Mouse (Mus musculus): ENCODE measurements around the gene Kcnip3. TPM values are rescaled to one million over a fixed set of nuclear protein-coding genes. Genes with fewer than 3 reads are reported as not detected.
A peak's percentile ranks its signal among the peaks of the same experiment; 100 is the strongest.

Gene Kcnip3
- polyA plus RNA-seq, 1 experiment from 2014 or later = 1.4 TPM

DNA sequence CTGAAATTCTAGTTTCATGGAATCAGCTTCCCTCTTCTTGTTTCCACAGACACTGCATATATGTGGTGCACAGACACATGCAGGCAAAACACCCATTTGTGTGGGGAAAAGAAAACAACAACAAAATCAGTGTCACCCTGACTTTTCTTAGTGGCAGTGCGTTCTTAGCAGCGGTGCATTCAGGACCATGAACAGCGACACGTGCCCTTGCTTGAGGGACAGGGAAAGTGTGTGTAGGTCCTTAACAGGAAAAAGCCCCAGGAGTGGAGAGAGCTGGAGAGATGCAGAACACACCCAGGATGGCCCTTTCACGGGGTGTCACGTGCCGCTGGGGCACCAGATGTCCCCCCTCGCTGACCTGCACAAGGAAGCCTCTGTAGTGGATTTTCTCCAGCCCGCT, 10.5 kb upstream of the Kcnip3 start:
- 10% methylated on average over 9 of the region's 9 CpGs for WGBS
- no peak overlapping the region for H3K27ac ChIP-seq (replicated peaks)
- ATAC-seq (ENCODE audit: extremely low read depth, insufficient number of reproducible peaks, low FRiP score, low TSS enrichment) = no peak

GRCm38 (mm10) chr2:127531592-127531991, 9.7 kb upstream of the Kcnip3 start:
- peaks cover 25% of the 10 kb centered on the region for H3K27me3 ChIP-seq (replicated peaks)
- no peaks in the 10 kb centered on the region for H3K4me1 ChIP-seq
- no peak overlapping the region for H3K4me2 ChIP-seq
- no peak overlapping the region for H3K9ac ChIP-seq
- no peaks in the 10 kb centered on the region for H3K9me3 ChIP-seq
- no peak overlapping the region for H3K27ac ChIP-seq (replicated peaks)
- no peaks in the 10 kb centered on the region for H3K36me3 ChIP-seq
- 60% methylated on average over 2 of the region's 2 CpGs for WGBS
- no peak for ATAC-seq (ENCODE audit: extremely low read depth, insufficient number of reproducible peaks, low FRiP score, low TSS enrichment)
- no peak overlapping the region for H3K4me3 ChIP-seq

More for the DNA sequence above, 10.5 kb upstream of the Kcnip3 start:
- H3K27me3 ChIP-seq (replicated peaks) = peaks cover 33% of the 10 kb centered on the region
- no peak overlapping the region for H3K9ac ChIP-seq
- H3K4me1 ChIP-seq = no peaks in the 10 kb centered on the region
- no peak overlapping the region for H3K4me2 ChIP-seq
- no peak overlapping the region for H3K4me3 ChIP-seq
- no peaks in the 10 kb centered on the region for H3K9me3 ChIP-seq
- H3K36me3 ChIP-seq = no peaks in the 10 kb centered on the region

DNA sequence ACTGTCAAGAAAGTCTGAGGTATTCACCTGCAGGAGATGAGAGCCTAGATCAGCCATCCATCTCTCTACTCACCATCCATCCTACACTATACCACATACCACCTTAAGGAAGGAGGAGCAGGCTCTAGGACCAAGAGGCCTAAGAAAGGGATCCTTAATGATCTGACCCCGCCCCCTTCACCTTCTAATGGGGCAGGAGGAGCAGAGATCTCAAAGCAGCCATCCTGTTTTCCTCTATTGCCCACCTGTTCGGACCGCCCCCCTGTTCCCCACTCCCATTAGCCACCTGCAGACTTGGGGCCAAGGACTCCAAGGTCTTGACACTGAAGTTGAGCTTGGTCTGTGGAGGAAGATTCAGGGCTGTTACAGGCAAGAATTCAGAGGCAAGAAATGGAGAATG, 8.5 kb upstream of the Kcnip3 start:
- WGBS = 50% methylated on average over 3 of the region's 3 CpGs
- H3K4me2 ChIP-seq = no peak overlapping the region
- H3K9ac ChIP-seq = no peak overlapping the region
- H3K4me1 ChIP-seq = no peaks in the 10 kb centered on the region
- no peak for ATAC-seq (ENCODE audit: extremely low read depth, insufficient number of reproducible peaks, low FRiP score, low TSS enrichment)
- H3K27ac ChIP-seq (replicated peaks) = no peak overlapping the region
- H3K27me3 ChIP-seq (replicated peaks) = peaks cover 13% of the 10 kb centered on the region
- H3K36me3 ChIP-seq = no peaks in the 10 kb centered on the region
- no peak overlapping the region for H3K4me3 ChIP-seq
- no peaks in the 10 kb centered on the region for H3K9me3 ChIP-seq

DNA sequence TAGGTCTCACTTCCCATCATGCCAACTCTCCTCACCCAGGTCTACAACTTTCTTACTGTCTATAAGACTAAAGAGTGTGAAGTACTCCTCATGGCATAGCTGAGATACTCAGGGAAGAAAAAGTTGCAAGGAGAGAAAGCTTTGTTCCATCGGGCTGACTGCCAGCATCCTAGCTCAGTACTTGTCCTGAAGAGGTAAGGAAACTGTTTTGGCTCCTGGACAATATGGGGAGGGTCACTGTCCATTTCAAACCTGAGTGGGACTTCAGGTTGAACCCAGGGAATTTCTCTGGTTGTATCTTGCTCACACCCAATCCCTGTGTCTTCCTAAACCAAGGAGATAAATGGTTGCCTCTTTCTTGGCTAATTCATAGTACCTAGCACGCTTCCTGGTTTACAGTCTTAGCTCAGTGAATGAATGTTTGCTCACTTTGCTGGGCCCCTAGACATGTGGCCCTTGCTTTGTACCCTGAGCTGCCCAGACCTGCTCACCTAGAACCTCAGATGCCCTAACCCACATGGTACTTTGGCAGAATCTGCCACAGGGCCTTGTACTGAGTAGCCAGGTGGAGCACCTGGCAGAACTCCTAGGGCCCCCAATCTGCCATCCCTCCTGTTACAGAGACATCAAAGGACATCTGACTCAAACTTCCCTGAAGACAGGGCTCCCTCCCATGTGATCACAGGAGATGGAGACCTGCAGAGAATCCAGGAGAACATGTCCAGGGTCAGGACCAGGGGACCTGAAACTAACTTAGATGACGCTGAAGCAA, 3.3 kb upstream of the Kcnip3 start:
- Histone ChIP-seq H3K27ac (replicated peaks) (no peak overlapping the region), H3K4me3 (no peak overlapping the region), H3K36me3 (no peaks in the 10 kb centered on the region), H3K4me1 (peaks cover 17% of the 10 kb centered on the region), H3K4me2 (no peak overlapping the region), H3K9ac (no peak overlapping the region), H3K27me3 (replicated peaks) (peaks cover 38% of the 10 kb centered on the region), H3K9me3 (no peaks in the 10 kb centered on the region)
- WGBS = 71% methylated on average over 3 of the region's 3 CpGs
- no peak for ATAC-seq (ENCODE audit: extremely low read depth, insufficient number of reproducible peaks, low FRiP score, low TSS enrichment)

DNA sequence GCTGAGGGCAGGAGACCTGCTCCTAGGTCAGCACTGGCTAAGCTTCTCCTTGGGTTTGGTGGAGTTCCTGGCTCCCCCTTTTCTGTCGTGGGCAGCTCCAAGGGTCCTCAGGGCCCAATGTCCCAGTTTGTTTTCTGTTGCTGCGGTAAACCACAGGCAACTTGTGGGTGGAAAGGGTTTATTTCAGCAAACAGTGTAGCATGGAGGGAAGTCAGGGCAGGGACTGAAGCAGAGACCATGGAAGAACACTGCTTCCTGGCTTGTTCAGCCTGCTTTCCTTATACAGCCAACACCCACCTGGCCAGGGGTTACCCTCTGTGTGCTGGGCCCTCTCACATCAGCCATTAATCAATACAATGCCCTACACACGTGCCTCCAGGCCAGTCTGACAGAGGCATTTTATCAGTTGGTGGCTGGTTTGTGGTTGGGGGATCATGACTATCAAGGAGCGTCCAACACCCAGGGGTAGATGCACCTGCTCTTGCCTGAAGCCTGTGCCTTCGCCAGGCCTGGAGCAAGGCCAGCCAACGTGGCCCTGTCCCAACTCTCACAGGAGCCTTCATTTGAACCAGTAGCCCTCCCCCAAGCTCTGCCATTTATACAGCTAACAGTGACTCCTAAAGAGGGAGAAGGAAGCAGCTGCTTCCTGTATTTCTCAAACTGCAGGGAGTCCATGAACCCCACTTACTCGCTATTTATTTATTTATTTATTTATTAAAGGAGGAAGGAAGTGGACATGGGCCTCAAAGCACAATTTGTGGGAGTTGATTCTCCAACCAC, 2.2 kb upstream of the Kcnip3 start:
- 42% methylated on average over 7 of the region's 7 CpGs for WGBS
- no peak overlapping the region for H3K4me2 ChIP-seq
- no peak overlapping the region for H3K4me3 ChIP-seq
- H3K36me3 ChIP-seq = no peaks in the 10 kb centered on the region
- no peaks in the 10 kb centered on the region for H3K9me3 ChIP-seq
- peaks cover 17% of the 10 kb centered on the region for H3K4me1 ChIP-seq
- H3K9ac ChIP-seq = no peak overlapping the region
- H3K27me3 ChIP-seq (replicated peaks) = peaks cover 36% of the 10 kb centered on the region
- no peak for ATAC-seq (ENCODE audit: extremely low read depth, insufficient number of reproducible peaks, low FRiP score, low TSS enrichment)
- H3K27ac ChIP-seq (replicated peaks) = no peak overlapping the region

DNA sequence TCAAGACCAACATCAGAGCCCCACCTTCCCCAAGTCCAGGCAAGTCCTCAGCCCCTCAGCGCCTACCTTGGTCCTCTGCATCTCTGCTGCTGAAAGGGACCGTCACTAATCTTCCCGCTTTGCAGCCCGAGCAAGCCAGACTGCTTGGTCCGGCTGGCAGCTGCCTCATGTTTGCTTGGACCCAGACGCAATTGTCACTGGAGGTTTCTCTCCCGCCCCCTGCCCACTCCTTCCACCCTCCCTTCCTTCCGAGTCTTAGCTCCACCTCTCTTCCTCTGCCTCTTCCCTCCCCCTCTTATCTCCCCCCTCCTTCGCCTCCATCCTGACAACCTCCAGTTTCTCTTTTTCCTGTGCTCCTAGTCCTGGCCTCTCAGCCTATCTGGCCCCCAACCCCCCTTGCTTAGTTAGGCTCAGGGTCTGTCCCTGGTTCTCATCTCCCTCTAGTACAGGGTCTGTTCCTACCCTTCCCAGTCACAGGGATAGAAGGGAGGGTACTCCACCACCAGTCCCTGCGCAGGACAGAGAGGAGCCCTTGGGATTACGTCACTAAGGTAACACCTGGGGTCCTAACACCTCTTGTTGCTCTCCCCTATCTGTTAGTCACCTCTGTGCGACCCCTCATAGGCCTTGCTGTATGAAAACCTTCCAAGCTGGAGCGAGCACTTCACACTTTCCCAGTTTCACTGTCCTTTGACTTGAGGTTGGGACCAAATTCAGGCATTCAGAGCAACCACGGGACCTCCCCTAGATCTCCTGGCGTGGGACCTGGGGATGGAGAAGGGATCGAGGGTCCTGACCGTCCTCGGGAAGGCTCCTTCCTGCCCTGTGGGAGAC, 505 bp downstream of the Kcnip3 start:
- Histone ChIP-seq H3K4me3 (peak overlapping the region; percentile 40), H3K9me3 (no peaks in the 10 kb centered on the region), H3K4me1 (peaks cover 17% of the 10 kb centered on the region), H3K4me2 (peak overlapping the region; percentile 67), H3K27ac (replicated peaks) (no peak overlapping the region), H3K36me3 (no peaks in the 10 kb centered on the region), H3K9ac (peak overlapping the region; percentile 61), H3K27me3 (replicated peaks) (peaks cover 36% of the 10 kb centered on the region)
- ATAC-seq (ENCODE audit: extremely low read depth, insufficient number of reproducible peaks, low FRiP score, low TSS enrichment) = no peak
- WGBS = under 1% methylated on average over 18 of the region's 18 CpGs

DNA sequence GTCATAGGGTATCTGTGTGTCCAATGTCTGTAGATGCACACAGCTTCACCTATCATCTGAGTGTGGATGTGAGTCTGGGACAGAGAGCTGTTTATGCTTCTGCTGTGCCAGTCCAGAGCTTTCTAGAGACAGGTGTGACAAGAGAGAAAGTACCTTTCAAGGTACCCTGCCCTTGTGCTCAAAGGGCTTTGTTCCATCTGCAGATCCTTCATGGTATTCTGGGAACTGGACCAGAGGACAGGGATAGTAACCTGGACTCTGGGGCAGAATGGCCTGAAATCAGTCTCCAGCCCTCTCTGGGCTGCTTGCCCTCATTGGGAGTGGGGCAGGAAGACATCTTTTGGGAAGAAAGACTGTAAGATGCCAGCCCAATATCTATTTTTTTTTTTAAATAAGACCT, 1.8 kb downstream of the Kcnip3 start:
- no peaks in the 10 kb centered on the region for H3K9me3 ChIP-seq
- H3K27me3 ChIP-seq (replicated peaks) = peaks cover 36% of the 10 kb centered on the region
- no peak for ATAC-seq (ENCODE audit: extremely low read depth, insufficient number of reproducible peaks, low FRiP score, low TSS enrichment)
- peaks cover 17% of the 10 kb centered on the region for H3K4me1 ChIP-seq
- H3K36me3 ChIP-seq = no peaks in the 10 kb centered on the region
- no peak overlapping the region for H3K9ac ChIP-seq
- H3K4me2 ChIP-seq = no peak overlapping the region
- H3K4me3 ChIP-seq = no peak overlapping the region
- H3K27ac ChIP-seq (replicated peaks) = no peak overlapping the region

GRCm38 (mm10) chr2:127519308-127519707, 2.6 kb downstream of the Kcnip3 start:
- Histone ChIP-seq H3K36me3 (no peaks in the 10 kb centered on the region), H3K9ac (no peak overlapping the region), H3K4me3 (no peak overlapping the region), H3K27ac (replicated peaks) (no peak overlapping the region), H3K4me1 (peaks cover 17% of the 10 kb centered on the region), H3K4me2 (no peak overlapping the region), H3K9me3 (no peaks in the 10 kb centered on the region), H3K27me3 (replicated peaks) (peaks cover 36% of the 10 kb centered on the region)
- 77% methylated on average over 5 of the region's 5 CpGs for WGBS
- no peak for ATAC-seq (ENCODE audit: extremely low read depth, insufficient number of reproducible peaks, low FRiP score, low TSS enrichment)

GRCm38 (mm10) chr2:127518831-127519230, 3.1 kb downstream of the Kcnip3 start:
- H3K4me2 ChIP-seq = no peak overlapping the region
- no peaks in the 10 kb centered on the region for H3K9me3 ChIP-seq
- no peak overlapping the region for H3K9ac ChIP-seq
- WGBS = 51% methylated on average over 3 of the region's 3 CpGs
- H3K27me3 ChIP-seq (replicated peaks) = peaks cover 35% of the 10 kb centered on the region
- no peak overlapping the region for H3K4me3 ChIP-seq
- H3K27ac ChIP-seq (replicated peaks) = no peak overlapping the region
- H3K36me3 ChIP-seq = no peaks in the 10 kb centered on the region
- H3K4me1 ChIP-seq = peaks cover 17% of the 10 kb centered on the region
- no peak for ATAC-seq (ENCODE audit: extremely low read depth, insufficient number of reproducible peaks, low FRiP score, low TSS enrichment)

DNA sequence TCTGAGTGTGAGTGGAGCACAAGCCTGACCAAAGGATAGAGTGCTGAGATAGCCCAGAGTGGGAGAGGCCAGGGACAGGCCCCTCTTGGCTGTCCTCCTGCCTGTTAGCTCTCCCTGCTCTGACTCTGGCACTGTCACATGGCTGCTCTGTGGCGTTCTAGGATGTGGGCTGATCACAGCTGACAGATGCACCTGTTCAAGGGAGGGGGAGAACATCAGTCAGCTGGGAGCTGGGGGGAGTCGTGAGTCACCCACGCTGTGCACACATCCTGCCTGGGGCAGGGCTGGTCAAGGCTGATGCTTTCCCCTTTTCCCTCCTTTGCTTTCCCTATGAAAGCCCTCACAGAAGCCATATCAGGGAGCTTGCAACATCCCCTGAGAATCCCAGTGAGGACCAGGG, 3.6 kb downstream of the Kcnip3 start:
- H3K9me3 ChIP-seq = no peaks in the 10 kb centered on the region
- H3K27ac ChIP-seq (replicated peaks) = no peak overlapping the region
- WGBS = 36% methylated on average over 3 of the region's 3 CpGs
- no peak overlapping the region for H3K9ac ChIP-seq
- peaks cover 17% of the 10 kb centered on the region for H3K4me1 ChIP-seq
- H3K4me3 ChIP-seq = no peak overlapping the region
- H3K36me3 ChIP-seq = no peaks in the 10 kb centered on the region
- no peak for ATAC-seq (ENCODE audit: extremely low read depth, insufficient number of reproducible peaks, low FRiP score, low TSS enrichment)
- H3K4me2 ChIP-seq = no peak overlapping the region
- peaks cover 29% of the 10 kb centered on the region for H3K27me3 ChIP-seq (replicated peaks)

GRCm38 (mm10) chr2:127517081-127517480, 4.8 kb downstream of the Kcnip3 start:
- WGBS = 65% methylated on average over 8 of the region's 8 CpGs
- H3K27ac ChIP-seq (replicated peaks) = no peak overlapping the region
- no peak overlapping the region for H3K9ac ChIP-seq
- no peaks in the 10 kb centered on the region for H3K9me3 ChIP-seq
- H3K4me2 ChIP-seq = no peak overlapping the region
- H3K27me3 ChIP-seq (replicated peaks) = peaks cover 19% of the 10 kb centered on the region
- peaks cover 15% of the 10 kb centered on the region for H3K4me1 ChIP-seq
- ATAC-seq (ENCODE audit: extremely low read depth, insufficient number of reproducible peaks, low FRiP score, low TSS enrichment) = no peak
- no peak overlapping the region for H3K4me3 ChIP-seq
- no peaks in the 10 kb centered on the region for H3K36me3 ChIP-seq

Measured in heart, embryonic 13.5 days (tissue).